Mouse (Mus musculus) cerebellum, adult 2 months (tissue): ENCODE data around the gene Yrdc.

ENCODE experiments used
- CTCF ChIP-seq: fragments of 200-500 bp; IDR thresholded peaks from 2 replicates; pipeline ENCODE4 v1.5.1; 2011; ENCODE audit warnings: low read depth, mild to moderate bottlenecking, control low read depth, low read length, moderate library complexity, borderline replicate concordance; ENCODE audit not compliant: insufficient read depth
- POLR2A ChIP-seq: fragments of 200-500 bp; IDR thresholded peaks from 2 replicates; pipeline ENCODE4 v1.6.1; 2011; ENCODE audit warnings: low read length, control low read depth, borderline replicate concordance; ENCODE audit not compliant: insufficient read depth

DNA sequence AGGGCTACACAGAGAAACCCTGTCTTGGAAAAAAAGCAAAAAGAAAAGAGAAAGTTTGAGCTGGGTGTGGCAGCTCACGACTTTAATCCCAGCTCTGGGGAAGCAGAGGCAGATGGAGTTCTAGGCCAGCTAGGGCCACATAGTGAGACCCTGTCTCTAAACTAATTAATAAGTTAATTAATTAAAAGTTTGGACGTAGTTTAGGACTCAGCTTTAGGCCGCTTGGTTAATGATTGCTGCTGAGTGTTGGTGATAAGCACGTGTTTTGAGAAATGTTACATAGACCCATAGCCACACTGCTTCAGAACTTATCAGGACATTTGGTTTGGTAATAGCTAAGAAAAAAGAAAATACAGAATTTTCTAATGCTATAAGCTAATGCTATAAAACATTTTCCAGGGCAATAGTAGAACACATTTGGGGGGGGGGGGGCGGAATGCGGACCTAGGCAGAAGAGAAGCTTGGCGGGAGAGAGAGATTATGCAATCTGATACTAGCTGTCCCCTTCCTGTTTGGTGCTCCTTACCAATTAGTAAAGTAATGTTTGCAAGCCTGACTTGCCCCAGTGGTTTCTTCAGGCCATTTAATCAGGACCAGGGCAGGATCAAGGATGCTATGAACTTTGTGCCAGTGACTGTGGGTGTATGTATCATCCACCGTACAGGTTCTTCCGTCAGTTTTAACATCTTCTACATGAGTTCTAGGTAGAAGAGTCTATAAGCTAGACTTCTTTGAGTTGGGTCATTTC is 41.2 kb upstream of the Yrdc start:
- no peak for TF ChIP-seq CTCF
- TF ChIP-seq POLR2A: no peak
